Mouse (Mus musculus): Measurements from ENCODE around the gene Cd101. TPM values are rescaled to one million over a fixed set of nuclear protein-coding genes. Genes with fewer than 3 reads are reported as not detected.
A peak's percentile ranks its signal among the peaks of the same experiment; 100 is the strongest.

Cd101 gene
- total RNA-seq, 1 experiment, result 0.13 TPM

- TF ChIP-seq ZNF384 (IDR thresholded peaks at IDR 0.05; ENCODE audit: low read depth, low read length) (no peak), MAFK (IDR thresholded peaks at IDR 0.05; ENCODE audit: insufficient read depth, low read depth, low read length) (no peak)
- no peak for DNase-seq (ENCODE audit: low read depth, low spot score)
- Histone ChIP-seq H3K9ac (ENCODE audit: insufficient read depth, low read depth, low read length, poor library complexity, severe bottlenecking) (no peak overlapping the region), H3K9me3 (ENCODE audit: control insufficient read depth, insufficient read depth, low read depth, low read length) (no peaks in the 10 kb centered on the region), H3K36me3 (ENCODE audit: control insufficient read depth, insufficient read depth, low read length, poor library complexity, severe bottlenecking) (peaks cover 3% of the 10 kb centered on the region; the same call in 1 of the 2 replicates), H3K4me1 (ENCODE audit: control insufficient read depth in 2 of 2, insufficient read depth in 2 of 2, low read length in 2 of 2, poor library complexity in 1 of 2) (peaks cover 5 to 17% of the 10 kb centered on the region in 2 experiments; a peak in 3 of 4 replicates), H3K27ac (ENCODE audit: insufficient read depth, low read depth, low read length, poor library complexity, severe bottlenecking) (no peak overlapping the region), H3K4me3 (ENCODE audit: insufficient read depth in 1 of 2, low read depth in 1 of 2, low read length in 2 of 2, poor library complexity in 1 of 2, severe bottlenecking in 1 of 2) (no peak overlapping the region)
- in situ Hi-C loops (cut with MboI; ENCODE audit: low sequenced_read_pairs in 2 of 2, unreplicated experiment in 2 of 2), result no loop called here
Observed at GRCm38 (mm10) chr3:101036001-101036400, 6.6 kb upstream of the Cd101 start.

- H3K4me1 ChIP-seq (ENCODE audit: control insufficient read depth in 2 of 2, insufficient read depth in 2 of 2, low read length in 2 of 2, poor library complexity in 1 of 2), result peaks cover 5 to 10% of the 10 kb centered on the region in 2 experiments; a peak in 3 of 4 replicates
- H3K9me3 ChIP-seq (ENCODE audit: control insufficient read depth, insufficient read depth, low read depth, low read length), result no peaks in the 10 kb centered on the region
- H3K27ac ChIP-seq (ENCODE audit: insufficient read depth, low read depth, low read length, poor library complexity, severe bottlenecking), result no peak overlapping the region
- DNase-seq (ENCODE audit: low read depth, low spot score), result no peak
- H3K4me3 ChIP-seq (ENCODE audit: insufficient read depth in 1 of 2, low read depth in 1 of 2, low read length in 2 of 2, poor library complexity in 1 of 2, severe bottlenecking in 1 of 2), result no peak overlapping the region
- no peak overlapping the region for H3K9ac ChIP-seq (ENCODE audit: insufficient read depth, low read depth, low read length, poor library complexity, severe bottlenecking)
- H3K36me3 ChIP-seq (ENCODE audit: control insufficient read depth, insufficient read depth, low read length, poor library complexity, severe bottlenecking), result no peaks in the 10 kb centered on the region
- in situ Hi-C loops (cut with MboI; ENCODE audit: low sequenced_read_pairs in 2 of 2, unreplicated experiment in 2 of 2), result no loop called here
- no peak for TF ChIP-seq MAFK (IDR thresholded peaks at IDR 0.05; ENCODE audit: insufficient read depth, low read depth, low read length)
- TF ChIP-seq ZC3H11A (IDR thresholded peaks at IDR 0.05; ENCODE audit: borderline replicate concordance, low read depth, low read length), result no peak
- no peak for TF ChIP-seq CHD2 (IDR thresholded peaks at IDR 0.05; ENCODE audit: low read depth, low read length)
- TF ChIP-seq ZNF384 (IDR thresholded peaks at IDR 0.05; ENCODE audit: low read depth, low read length), result no peak
- TF ChIP-seq HCFC1 (IDR thresholded peaks at IDR 0.05; ENCODE audit: borderline replicate concordance, insufficient read depth, low read length), result no peak
Observed at GRCm38 (mm10) chr3:101034509-101034908, 5.2 kb upstream of the Cd101 start.

- DNase-seq (ENCODE audit: low read depth, low spot score), result no peak
- in situ Hi-C loops (cut with MboI; ENCODE audit: low sequenced_read_pairs in 2 of 2, unreplicated experiment in 2 of 2), result no loop called here
- no peak overlapping the region for H3K4me3 ChIP-seq (ENCODE audit: insufficient read depth in 1 of 2, low read depth in 1 of 2, low read length in 2 of 2, poor library complexity in 1 of 2, severe bottlenecking in 1 of 2)
- no peaks in the 10 kb centered on the region for H3K36me3 ChIP-seq (ENCODE audit: control insufficient read depth, insufficient read depth, low read length, poor library complexity, severe bottlenecking)
- H3K27ac ChIP-seq (ENCODE audit: insufficient read depth, low read depth, low read length, poor library complexity, severe bottlenecking), result no peak overlapping the region
- H3K4me1 ChIP-seq (ENCODE audit: control insufficient read depth in 2 of 2, insufficient read depth in 2 of 2, low read length in 2 of 2, poor library complexity in 1 of 2), result peaks cover 5 to 10% of the 10 kb centered on the region in 2 experiments; a peak in 3 of 4 replicates
- TF ChIP-seq ZC3H11A (IDR thresholded peaks at IDR 0.05; ENCODE audit: borderline replicate concordance, low read depth, low read length) (no peak), ZNF384 (IDR thresholded peaks at IDR 0.05; ENCODE audit: low read depth, low read length) (no peak), MAFK (IDR thresholded peaks at IDR 0.05; ENCODE audit: insufficient read depth, low read depth, low read length) (no peak), HCFC1 (IDR thresholded peaks at IDR 0.05; ENCODE audit: borderline replicate concordance, insufficient read depth, low read length) (no peak), CHD2 (IDR thresholded peaks at IDR 0.05; ENCODE audit: low read depth, low read length) (no peak)
- no peak overlapping the region for H3K9ac ChIP-seq (ENCODE audit: insufficient read depth, low read depth, low read length, poor library complexity, severe bottlenecking)
- no peaks in the 10 kb centered on the region for H3K9me3 ChIP-seq (ENCODE audit: control insufficient read depth, insufficient read depth, low read depth, low read length)
Observed at GRCm38 (mm10) chr3:101033644-101034043, 4.3 kb upstream of the Cd101 start.

GRCm38 (mm10) chr3:101031456-101032142 is 2.2 kb upstream of the Cd101 start:
- peak overlapping the region; percentile 45; the same call in 1 of the 2 replicates for H3K9ac ChIP-seq (ENCODE audit: insufficient read depth, low read depth, low read length, poor library complexity, severe bottlenecking)
- TF ChIP-seq ZC3H11A (IDR thresholded peaks at IDR 0.05; ENCODE audit: borderline replicate concordance, low read depth, low read length) (no peak), CHD2 (IDR thresholded peaks at IDR 0.05; ENCODE audit: low read depth, low read length) (no peak), MAFK (IDR thresholded peaks at IDR 0.05; ENCODE audit: insufficient read depth, low read depth, low read length) (no peak), HCFC1 (IDR thresholded peaks at IDR 0.05; ENCODE audit: borderline replicate concordance, insufficient read depth, low read length) (no peak), ZNF384 (IDR thresholded peaks at IDR 0.05; ENCODE audit: low read depth, low read length) (no peak)
- H3K36me3 ChIP-seq (ENCODE audit: control insufficient read depth, insufficient read depth, low read length, poor library complexity, severe bottlenecking), result no peaks in the 10 kb centered on the region
- no peak overlapping the region for H3K4me3 ChIP-seq (ENCODE audit: insufficient read depth in 1 of 2, low read depth in 1 of 2, low read length in 2 of 2, poor library complexity in 1 of 2, severe bottlenecking in 1 of 2)
- in situ Hi-C loops (cut with MboI; ENCODE audit: low sequenced_read_pairs in 2 of 2, unreplicated experiment in 2 of 2), result no loop called here
- no peak overlapping the region for H3K27ac ChIP-seq (ENCODE audit: insufficient read depth, low read depth, low read length, poor library complexity, severe bottlenecking)
- H3K4me1 ChIP-seq (ENCODE audit: control insufficient read depth in 2 of 2, insufficient read depth in 2 of 2, low read length in 2 of 2, poor library complexity in 1 of 2), result peaks cover 5 to 10% of the 10 kb centered on the region in 2 experiments; a peak in 3 of 4 replicates
- DNase-seq (ENCODE audit: low read depth, low spot score), result no peak
- no peaks in the 10 kb centered on the region for H3K9me3 ChIP-seq (ENCODE audit: control insufficient read depth, insufficient read depth, low read depth, low read length)

Data from ES-E14 (cell line).